Mouse (Mus musculus) frontal cortex, postnatal 36 days (tissue): Measurements from ENCODE around the gene Dlg2.

Source experiments
- DNase-seq, 2 experiments: peaks; one replicate each; pipeline ENCODE4 v3.0.0; 2022; ENCODE audit warnings: low spot score in 2 of 2

Gene Dlg2

DNA sequence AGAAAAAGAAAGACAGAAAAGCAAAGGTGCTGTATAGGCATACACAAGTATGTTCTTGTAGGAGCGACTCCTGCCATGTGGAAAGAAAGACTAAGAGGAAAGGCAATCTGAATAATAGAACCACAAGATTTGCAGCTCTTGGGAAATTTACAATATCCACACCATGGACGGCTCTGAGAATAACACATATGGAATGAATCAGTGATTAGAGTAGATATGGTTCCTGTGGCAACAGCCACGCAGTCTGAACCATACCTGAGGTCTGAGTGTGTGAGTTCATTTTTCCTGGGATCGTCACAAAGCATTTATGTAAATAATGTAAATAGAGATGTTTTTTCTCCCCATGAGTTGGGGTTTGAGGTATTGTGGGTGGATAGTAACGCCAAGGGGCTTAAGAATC lies 1247.9 kb downstream of the Dlg2 start:
- no peak for DNase-seq

DNA sequence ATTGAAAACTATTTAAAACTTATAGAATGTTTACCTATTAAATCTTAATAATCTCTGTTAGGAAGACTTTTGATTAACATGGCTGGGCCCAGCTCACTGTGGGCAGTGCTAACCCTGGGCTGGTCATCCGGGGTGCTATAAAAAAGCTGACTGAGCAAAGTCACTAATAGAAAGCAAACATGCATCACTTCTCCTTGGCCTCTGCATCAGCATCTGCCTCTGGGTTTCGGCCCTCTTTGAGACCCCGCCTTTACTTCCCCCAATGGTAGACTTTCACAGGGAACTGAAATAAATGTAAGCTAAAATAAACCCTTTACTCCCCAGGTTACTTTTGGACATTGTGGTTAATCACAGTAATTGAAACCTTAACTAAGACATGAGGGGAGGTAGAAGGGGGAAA lies 1264.3 kb downstream of the Dlg2 start:
- no peak for DNase-seq

DNA sequence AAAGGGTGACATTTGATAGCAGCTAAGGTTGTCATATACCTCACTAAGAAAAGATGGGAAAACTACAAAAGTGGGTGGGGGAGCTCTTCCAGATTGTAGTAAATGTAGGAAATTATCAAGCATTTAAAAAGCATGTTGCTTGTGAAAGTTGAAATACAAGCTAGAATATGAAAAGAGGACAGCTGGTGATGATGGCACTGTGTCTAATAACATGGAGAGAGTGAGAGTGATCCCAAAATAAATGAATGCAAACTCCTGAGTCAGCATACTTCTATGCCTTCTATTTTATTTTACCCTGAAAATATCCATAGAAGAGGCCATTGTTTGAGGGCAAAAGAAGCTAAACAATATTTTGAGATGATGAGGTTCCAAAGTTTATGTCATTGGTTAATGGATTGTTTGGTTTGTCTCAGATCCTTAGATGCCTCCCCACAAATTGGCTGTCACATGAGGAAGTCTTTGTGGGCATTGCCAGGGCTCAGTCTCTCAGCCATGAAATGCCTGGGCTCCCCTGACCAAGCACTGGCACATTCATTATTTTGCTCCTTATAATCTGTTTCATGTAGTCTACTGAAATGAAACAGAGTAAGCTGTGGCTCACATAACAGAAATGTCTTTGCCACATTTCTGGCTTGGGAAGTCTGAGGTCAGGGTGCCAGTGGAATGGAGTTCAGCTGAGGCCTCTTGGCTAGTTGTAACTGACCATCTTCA lies 1276.8 kb downstream of the Dlg2 start:
- DNase-seq, result no peak

DNA sequence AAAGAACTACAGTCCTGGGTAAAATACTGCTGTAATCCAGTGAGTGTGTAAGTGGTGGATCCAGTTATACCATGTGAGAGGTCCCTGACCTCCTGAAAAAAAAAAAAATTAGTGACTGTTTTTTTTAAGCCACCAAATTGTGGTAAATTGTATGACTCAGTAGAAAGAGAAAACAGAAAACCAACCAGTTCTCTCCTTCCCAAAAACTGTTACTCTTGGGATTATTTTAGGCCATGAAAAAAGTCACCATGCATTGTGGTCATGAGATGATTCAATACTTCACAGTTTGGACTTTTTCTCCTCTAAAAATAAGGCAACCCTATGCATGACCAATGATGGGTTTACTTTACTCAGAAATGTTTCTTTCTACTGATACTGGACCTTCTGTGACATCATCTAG lies 1291.2 kb downstream of the Dlg2 start:
- no peak for DNase-seq

DNA sequence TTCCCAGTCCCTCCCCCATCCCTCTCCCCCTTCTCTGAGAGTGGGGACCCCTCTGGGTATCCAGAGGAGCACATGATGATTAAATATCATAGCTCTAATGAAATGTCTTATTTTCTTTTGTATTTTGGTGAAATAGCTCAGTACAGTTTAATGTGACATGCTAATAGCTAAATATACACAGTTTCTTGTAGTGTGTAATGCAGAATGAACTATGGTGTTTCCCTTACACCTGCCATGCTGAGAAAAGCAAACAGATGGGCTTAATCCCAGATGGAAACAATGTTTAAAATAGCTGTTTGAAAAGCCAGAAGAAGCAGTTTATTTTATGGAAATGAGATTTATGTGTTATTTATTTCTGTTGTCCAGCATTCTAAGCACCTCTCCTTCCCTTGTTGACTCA lies 1302.2 kb downstream of the Dlg2 start:
- DNase-seq, result no peak

DNA sequence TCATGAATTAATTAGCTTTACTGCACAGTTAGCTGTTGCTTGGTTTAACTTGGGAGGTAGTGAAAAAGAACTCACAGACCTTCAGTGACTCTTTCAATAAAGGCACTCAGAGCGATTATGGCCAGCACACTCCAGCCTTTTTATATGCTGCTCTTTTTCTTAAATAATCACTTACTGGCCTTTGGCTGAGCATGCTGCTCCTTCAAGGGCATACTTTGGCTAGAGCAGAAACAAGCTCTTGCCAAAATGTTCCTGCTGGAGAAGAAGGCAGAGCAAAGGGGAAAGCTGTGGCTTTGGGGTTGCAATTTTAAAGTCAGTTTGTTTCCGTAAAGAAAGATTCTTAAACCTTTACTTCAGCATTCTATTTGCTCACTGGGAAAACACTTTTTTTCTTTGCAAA lies 1308.1 kb downstream of the Dlg2 start:
- DNase-seq, result no peak

DNA sequence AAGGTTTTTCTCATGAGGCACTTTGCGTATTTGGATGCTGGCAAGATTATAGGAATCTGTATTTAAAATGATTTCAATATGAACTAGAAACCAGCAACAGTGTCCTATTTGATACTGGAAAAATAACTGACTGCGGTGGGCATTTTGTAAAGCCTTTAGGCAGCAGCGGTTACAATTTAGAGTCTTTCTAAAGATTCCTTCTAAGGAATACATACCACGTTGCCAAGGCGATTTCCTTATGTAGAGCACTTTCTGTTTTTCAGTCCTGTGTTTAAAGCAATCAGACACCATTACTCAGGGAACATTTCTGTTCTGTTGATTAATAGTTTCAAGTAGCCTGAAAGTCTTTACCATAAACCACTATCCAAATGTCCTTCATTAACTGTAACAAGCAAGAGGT lies 1309.0 kb downstream of the Dlg2 start:
- DNase-seq, result no peak

DNA sequence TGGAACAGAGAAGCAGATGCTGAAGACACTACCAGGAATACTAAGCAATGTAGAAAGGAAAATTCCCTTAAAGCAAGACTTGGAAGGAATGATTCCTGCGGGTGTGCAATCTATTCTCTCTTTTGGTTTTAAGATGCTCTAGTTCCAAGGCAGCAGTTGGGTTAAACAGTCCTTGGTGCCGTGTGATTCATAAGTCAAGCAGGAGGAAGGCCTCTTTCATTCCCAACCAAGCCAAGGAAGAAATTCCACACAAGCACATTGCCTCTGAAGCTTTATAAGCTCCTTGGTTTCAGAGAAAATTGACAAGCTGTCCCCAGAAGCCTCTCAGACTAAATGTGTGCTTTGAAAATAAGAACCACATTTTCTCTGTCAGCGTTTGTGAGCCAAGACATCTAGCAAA lies 1309.4 kb downstream of the Dlg2 start:
- DNase-seq, result no peak

DNA sequence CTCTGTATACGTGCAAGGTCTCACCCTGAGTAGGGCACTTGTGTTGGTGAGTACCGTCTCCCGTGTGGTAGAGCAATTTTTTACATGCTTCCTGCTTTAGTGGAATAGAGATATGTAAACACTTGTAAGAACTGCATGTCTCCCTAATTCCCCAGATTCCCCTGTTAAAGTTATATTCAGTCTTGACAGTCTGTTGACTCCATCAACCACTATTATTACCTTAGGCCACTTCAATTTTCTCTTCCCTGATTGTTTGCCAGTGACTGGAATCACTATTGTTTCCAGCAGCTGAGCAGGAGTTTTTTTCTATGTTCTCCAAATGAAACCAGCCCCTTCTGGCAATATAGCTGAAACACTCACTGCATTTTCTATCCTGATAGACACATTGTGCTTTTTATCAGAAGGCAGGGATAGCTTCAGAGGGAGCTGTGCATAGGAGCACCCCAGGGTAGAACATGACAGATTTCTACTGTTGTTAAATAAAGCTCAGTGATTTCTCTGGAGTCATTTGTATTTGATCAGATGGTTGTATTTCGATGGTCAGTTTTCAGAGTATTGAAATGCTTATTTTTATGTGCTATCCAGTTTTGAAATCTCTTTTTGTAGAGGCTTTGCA lies 1314.6 kb downstream of the Dlg2 start:
- DNase-seq, result no peak

DNA sequence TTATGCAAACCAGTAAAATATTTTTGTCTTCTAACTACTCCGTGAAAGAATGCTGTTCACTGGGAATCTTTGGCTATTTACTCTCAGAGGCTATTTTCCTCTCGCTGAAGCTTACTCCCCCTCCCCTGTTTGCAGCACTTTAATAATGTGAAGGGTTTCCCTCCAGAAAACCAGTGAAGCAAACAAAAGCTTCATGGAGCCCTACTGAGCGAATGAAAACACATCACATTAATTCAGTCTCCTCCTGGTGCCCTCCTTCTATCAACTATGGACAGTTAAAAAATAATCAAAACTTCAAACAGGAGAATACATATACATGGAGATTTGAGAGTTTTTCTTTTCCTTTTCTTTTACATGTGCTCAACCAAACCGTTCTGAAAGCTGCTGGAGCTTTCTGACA lies 1330.2 kb downstream of the Dlg2 start:
- DNase-seq, result no peak

DNA sequence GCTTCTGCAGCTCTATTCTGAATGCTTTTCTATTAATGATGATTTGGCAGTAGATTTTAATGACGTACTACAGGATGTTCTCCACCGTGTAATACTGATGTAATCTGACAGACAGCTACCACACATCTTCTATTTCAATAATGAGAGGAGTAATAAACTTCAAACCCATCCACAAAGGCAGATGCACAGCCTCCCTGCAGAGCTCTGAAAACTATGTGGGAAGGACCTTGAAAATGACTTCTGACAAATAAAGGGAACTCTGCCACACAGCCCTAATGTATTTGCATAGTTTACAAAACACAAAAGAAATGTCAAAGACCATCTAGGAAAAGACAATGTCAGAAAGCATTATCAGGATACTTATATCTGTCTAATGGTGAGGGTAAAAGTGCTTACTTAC lies 1334.3 kb downstream of the Dlg2 start:
- no peak for DNase-seq

DNA sequence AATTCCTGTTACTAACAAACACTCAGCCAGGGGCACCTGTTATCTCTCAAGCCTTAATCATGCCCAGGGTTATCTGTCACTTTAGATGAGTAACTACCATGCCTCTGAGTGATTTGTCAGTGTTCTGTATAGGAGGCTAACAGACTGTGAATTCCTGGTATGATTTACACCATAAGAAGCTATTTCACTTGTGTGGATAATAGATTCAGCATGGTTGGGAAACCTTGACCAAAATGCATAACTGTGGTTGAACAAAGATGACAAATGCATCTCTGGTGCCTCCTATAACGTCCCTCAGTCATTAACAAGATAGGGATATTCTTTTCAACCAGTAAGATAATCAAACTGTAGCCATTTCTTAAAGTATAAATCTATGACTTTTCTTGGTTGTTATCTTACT lies 1341.5 kb downstream of the Dlg2 start:
- DNase-seq, result no peak

DNA sequence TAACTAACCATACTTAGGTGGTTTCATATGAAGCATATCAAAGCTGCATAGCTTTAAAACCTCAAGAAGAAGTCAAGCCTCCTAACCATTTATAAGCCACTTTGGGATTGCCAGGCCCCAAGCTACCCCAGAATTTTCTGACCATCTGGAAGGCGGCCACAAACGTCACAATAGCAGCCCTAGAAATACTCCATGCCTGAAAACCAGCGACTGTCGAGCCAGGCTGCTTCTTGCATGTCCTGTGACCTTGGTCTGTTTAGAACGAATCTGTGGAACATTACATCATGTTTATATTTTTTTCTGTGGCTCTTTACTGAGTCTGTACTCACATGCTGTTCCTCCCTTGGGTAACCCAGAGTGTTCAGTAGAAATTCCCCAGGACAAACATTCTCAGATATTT lies 1355.7 kb downstream of the Dlg2 start:
- DNase-seq, result no peak

DNA sequence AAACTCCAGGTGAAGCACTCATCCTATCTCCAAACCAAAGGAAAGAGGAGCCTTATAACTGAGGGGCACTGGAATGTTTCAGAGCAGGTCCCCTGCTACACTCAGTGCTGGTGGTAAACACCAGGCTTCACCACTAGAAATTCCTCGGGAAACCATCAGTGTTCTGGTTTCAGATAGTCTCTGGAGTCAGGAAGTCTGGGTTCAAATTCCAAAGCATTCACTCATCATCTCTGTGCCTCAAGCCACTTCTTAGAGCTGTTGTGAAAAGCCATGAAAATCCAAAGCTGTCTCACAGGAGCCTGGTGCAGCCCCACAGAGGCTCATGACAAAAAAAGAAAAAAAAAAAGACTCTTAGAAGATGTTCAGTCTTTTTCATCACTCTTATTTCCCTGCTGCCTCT lies 1369.3 kb downstream of the Dlg2 start:
- DNase-seq, result no peak

DNA sequence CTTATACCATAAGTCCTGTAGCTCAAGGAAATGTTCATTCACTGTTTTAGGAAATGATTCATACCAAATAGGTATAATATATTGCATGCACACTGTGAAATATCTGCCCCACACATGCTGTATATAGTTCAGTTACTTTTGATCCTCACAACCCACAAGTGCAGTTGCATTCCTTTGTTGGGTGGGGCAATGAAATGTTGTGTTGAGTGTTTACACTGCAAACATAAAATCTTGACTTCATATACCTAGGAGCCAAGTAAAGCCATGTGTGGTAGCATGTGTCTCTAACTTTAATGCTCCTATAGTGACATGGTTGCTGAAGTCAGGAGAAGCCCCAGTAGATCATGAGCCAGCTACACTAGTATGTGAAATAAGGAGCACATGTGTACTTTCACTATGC lies 1372.9 kb downstream of the Dlg2 start:
- no peak for DNase-seq

DNA sequence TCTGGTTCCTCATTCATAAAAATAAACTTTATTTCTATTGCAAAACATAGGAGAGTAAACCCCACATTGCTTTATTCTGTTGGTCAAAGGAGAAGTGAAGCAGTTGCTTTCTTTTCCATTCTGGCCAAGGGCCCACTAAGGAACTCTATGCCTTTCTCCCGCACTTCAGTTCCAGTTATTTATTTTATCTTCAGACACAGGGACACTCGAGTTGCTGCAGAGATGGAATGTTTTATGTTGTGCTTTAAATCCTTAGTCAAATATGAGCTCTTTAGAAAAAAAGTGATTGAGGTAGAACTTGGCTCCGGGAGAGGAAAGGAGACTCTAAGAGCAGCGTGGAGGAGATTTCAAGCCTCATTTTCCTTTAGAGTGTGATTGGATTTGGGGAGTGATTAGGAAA lies 1377.2 kb downstream of the Dlg2 start:
- DNase-seq, result no peak

DNA sequence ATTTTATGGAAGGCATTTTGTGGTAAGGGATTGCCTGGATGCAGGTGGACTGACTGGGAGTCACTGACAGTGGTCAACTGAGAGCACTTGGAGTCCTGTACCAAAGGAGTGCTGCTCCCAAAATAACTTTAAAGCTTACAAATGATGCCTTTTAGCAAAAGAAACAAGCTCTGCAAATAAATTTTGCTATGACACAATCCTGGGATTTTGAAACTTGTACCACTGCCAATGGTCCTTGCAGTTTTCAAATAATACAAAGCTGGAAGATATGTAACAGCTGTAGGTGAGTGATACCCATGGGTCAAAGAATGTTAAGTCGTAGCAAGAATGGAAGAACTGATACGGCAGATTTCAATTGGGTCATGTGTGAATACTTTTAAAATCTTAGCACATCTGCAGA lies 1380.5 kb downstream of the Dlg2 start:
- no peak for DNase-seq

DNA sequence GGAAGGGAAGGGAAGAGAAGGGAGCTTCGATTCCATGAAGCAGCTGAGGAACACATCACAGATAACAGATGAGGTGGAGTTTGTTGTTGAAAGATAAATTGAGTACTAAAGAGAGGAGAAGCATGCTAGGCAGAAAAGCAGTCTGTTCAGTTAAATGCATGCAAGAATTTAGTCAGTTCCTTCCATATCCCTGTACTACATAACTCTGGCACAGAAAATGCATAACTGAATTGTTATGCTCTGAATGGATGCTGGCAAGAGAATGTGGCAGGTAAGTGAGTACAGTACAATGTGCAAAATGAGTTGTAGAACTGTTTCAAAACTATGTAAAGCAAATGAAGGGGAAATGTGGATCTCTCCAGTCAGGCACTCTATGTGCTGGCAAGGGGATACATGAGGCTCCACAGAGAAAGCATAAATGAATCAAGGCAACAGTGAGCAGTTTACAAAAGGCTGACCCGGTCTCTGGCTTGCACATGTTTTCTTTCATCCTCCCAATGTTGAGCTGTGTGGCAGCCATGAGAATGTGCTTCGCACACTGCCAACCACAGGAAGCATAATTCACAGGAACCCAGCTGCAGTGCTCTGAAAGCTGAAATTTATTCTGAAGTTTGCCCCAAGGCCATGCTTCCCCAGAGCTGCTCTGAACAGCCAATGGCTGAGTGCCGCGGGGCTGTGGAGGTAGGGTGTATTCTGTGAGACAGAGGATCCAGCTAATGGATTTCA lies 1386.5 kb downstream of the Dlg2 start:
- DNase-seq, result peak in 1 of 2 experiments; percentile 29

DNA sequence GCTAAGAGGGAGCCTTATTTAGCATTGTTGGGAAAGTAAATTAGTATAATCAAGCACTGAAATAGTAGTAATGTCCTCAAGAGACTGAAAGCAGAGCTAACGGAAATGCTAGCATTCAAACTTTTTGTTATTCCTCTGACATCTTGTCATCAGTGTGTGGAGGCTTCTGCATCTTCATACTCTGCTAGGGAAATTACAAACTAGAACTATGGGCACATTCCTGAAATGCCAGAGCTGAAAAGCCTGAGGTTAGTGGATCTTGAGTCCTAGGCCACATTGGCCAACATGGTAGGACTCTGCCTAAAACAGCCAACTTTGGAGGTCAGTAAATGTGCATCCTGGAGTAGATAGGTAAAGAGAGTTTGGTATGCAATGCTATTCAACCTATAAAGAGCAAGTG lies 1392.4 kb downstream of the Dlg2 start:
- DNase-seq, result no peak

DNA sequence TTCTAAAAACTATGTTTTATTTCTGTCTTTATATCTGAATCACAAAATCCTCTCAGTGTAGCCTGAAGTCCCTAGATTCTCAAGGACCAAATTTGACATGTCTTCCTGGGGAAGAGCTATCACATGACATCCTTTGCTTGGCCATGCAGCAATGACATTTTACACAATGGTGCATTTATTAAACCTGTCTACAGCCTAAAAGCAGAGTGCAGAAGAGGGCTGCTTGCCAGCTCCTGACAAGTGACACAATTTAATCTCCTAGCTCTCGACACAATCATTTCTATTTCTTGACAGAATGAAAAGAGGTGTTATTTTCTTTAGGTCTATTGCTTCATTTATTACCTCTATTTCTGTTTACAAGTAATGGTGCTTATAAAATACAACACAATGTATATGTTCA lies 1400.4 kb downstream of the Dlg2 start:
- DNase-seq, result no peak

DNA sequence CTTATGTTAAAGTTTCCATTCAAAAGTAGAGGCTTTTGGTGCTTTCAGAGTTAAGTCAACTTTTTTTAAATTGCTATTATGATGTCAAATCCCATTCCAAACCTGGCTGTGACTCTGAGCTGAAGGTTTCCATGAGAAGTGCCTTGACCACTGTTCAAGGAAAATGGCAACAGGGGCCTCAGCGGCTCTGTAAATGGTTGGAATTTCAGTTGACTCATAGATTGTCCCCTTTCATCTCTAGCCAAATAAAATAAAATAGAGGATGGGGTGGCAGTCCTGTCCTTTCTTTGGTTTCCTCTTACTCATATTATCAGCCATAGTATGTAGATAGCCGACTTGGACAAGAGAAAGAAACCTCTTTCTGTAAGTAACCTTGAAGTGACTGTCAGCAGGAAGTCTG lies 1401.3 kb downstream of the Dlg2 start:
- DNase-seq, result no peak

DNA sequence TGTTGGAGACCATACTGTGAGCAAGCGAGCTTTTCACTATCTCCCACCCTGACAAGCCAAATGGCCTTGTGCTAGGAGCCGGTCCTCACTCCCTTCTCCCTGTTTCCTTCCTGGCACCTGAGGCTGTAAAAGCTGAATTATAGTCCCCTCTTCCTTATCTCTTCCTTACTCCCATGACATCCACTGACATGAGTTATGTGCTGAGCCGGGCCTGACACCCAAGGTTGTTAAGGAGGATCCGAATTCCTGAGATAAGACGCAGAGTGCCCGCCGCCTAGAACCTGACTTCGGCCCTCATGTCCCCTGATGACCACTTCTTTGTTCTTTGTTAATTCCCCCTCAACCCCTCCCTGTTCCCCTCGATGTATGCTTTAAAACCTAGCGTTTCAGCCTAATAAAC lies 1409.9 kb downstream of the Dlg2 start:
- DNase-seq, result no peak

DNA sequence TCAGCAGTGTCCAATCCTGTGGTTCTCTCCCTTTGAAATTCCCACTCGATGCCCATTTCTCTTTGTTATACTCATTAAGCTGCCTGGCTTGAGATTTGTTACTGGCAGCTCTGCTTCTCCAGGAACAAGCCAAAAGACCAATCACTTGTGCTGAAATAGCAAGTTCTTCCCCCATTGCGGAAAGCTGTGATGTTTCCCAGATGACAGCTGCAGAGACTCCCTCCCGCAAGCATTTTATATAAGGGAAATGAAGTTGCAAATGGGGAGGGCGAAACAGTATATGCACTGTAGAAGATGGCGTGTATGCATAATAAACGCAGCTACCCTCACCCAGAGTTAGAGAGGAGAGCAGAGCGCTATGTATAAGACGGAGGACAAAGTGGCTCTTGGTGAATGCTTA lies 1417.5 kb downstream of the Dlg2 start:
- DNase-seq, result peak; percentile 55 to 73
